Mouse (Mus musculus) heart, adult 2 months (tissue): ENCODE measurements around the gene Mroh8. TPM values are rescaled to one million over a fixed set of nuclear protein-coding genes. Genes with fewer than 3 reads are reported as not detected.

Experiments
- DNase-seq, 2 experiments: peaks; one replicate each; pipeline ENCODE4 v3.0.0; 2021
- H3K27ac ChIP-seq: fragments of 200-600 bp; 2 replicates; pipeline ENCODE4 v1.8.1; 2022
- H3K27me3 ChIP-seq: fragments of 200-500 bp; 2 replicates; pipeline ENCODE4 v1.6.1; 2012; ENCODE audit warnings: mild to moderate bottlenecking, low read length, inconsistent platforms, mixed read lengths; ENCODE audit not compliant: control insufficient read depth, insufficient read depth
- H3K36me3 ChIP-seq: fragments of 200-500 bp; 2 replicates; pipeline ENCODE4 v1.6.1; 2012; ENCODE audit warnings: low read length, inconsistent platforms; ENCODE audit not compliant: control insufficient read depth, insufficient read depth
- H3K4me1 ChIP-seq: fragments of 200-500 bp; 2 replicates; pipeline ENCODE4 v1.6.1; 2011; ENCODE audit warnings: low read length; ENCODE audit not compliant: control insufficient read depth, insufficient read depth
- H3K4me3 ChIP-seq: fragments of 200-600 bp; 2 replicates; pipeline ENCODE4 v1.8.1; 2022
- H3K79me2 ChIP-seq: fragments of 200-500 bp; replicated peaks from 2 replicates; pipeline ENCODE4 v1.6.1; 2012; ENCODE audit warnings: mild to moderate bottlenecking, inconsistent platforms, low read length, moderate library complexity, mixed read lengths; ENCODE audit not compliant: control insufficient read depth, insufficient read depth
- H3K9ac ChIP-seq: fragments of 200-500 bp; 2 replicates; pipeline ENCODE4 v1.6.1; 2012; ENCODE audit warnings: low read depth, mild to moderate bottlenecking, control low read depth, inconsistent platforms, low read length, mixed read lengths
- CTCF ChIP-seq: fragments of 200-600 bp; IDR thresholded peaks from 2 replicates; pipeline ENCODE4 v1.8.1; 2022; ENCODE audit warnings: antibody characterized with exemption, mild to moderate bottlenecking, moderate library complexity
- EP300 ChIP-seq: fragments of 200-500 bp; IDR thresholded peaks from 2 replicates; pipeline ENCODE4 v1.6.1; 2011; ENCODE audit warnings: low read depth, low read length, control low read depth; ENCODE audit not compliant: insufficient read depth
- POLR2A ChIP-seq: fragments of 200-500 bp; IDR thresholded peaks from 2 replicates; pipeline ENCODE4 v1.6.1; 2011; ENCODE audit warnings: mild to moderate bottlenecking, low read depth, low read length, control low read depth; ENCODE audit not compliant: insufficient read depth
- WGBS: fragments of 180-500 bp; shearing (Covaris S2); methylation state at CpG from one replicate; pipeline ENCODE4 v1.1.7; 2018; 5-methylcytosine and 5-hydroxymethylcytosine counted together
- intact Hi-C: fragments of 180-260 bp; cut with DNase I; formaldehyde crosslinking; loops from one replicate; pipeline ENCODE4 v1.15.1; 2025
- polyA plus RNA-seq: library from polyadenylated mRNA; depleted of rRNA; stranded (reverse); fragments of >200 nt; gene quantifications from 2 replicates; pipeline ENCODE4 v1.2.3, GENCODE M21; 2012
- total RNA-seq, 2 experiments: library from RNA; stranded (reverse); gene quantifications; 2 replicates each; pipeline ENCODE4 v1.2.3; 2021

The Mroh8 gene
- total and polyA plus RNA-seq, 3 experiments, result 0.08 to 0.21 (median 0.18) TPM

- Histone ChIP-seq H3K36me3 (no peaks in the 10 kb centered on the region), H3K9ac (no peak overlapping the region), H3K27ac (no peak overlapping the region), H3K4me1 (no peaks in the 10 kb centered on the region), H3K27me3 (no peaks in the 10 kb centered on the region), H3K79me2 (no peaks in the 10 kb centered on the region), H3K4me3 (no peak overlapping the region)
- 85% methylated on average over 6 of the region's 6 CpGs for WGBS
- no peak for DNase-seq
- intact Hi-C loops, result no loop called here
- TF ChIP-seq EP300, result no peak
- no peak for TF ChIP-seq POLR2A
- TF ChIP-seq CTCF, result no peak
These were observed 31.8 kb upstream of the Mroh8 start for GRCm38 (mm10) chr2:157310963-157311637.

- no peaks in the 10 kb centered on the region for H3K36me3 ChIP-seq
These were observed 30.3 kb upstream of the Mroh8 start for GRCm38 (mm10) chr2:157309611-157310010.

GRCm38 (mm10) chr2:157308273-157308917 lies 29.0 kb upstream of the Mroh8 start:
- Histone ChIP-seq H3K27me3 (no peaks in the 10 kb centered on the region), H3K4me1 (no peaks in the 10 kb centered on the region), H3K79me2 (no peaks in the 10 kb centered on the region), H3K36me3 (no peaks in the 10 kb centered on the region), H3K9ac (no peak overlapping the region), H3K4me3 (no peak overlapping the region), H3K27ac (no peak overlapping the region)
- intact Hi-C loops, result no loop called here
- TF ChIP-seq POLR2A, result no peak
- no peak for TF ChIP-seq EP300
- no peak for TF ChIP-seq CTCF
- no peak for DNase-seq
- 67% methylated on average over 2 of the region's 2 CpGs for WGBS

More at GRCm38 (mm10) chr2:157309611-157310010, 30.3 kb upstream of the Mroh8 start:
- Histone ChIP-seq H3K4me3 (no peak overlapping the region), H3K79me2 (no peaks in the 10 kb centered on the region), H3K27me3 (no peaks in the 10 kb centered on the region), H3K4me1 (no peaks in the 10 kb centered on the region), H3K9ac (no peak overlapping the region), H3K27ac (no peak overlapping the region)
- intact Hi-C loops, result no loop called here
- TF ChIP-seq EP300, result no peak
- TF ChIP-seq CTCF, result no peak
- TF ChIP-seq POLR2A, result no peak
- 97% methylated on average over 8 of the region's 8 CpGs for WGBS
- DNase-seq, result no peak

- intact Hi-C loops, result no loop called here
- TF ChIP-seq EP300 (no peak), POLR2A (no peak), CTCF (no peak)
- 75% methylated on average over 4 of the region's 4 CpGs for WGBS
- H3K9ac ChIP-seq, result no peak overlapping the region
- no peaks in the 10 kb centered on the region for H3K79me2 ChIP-seq
- H3K4me3 ChIP-seq, result no peak overlapping the region
- no peak overlapping the region for H3K27ac ChIP-seq
- no peaks in the 10 kb centered on the region for H3K36me3 ChIP-seq
- H3K4me1 ChIP-seq, result no peaks in the 10 kb centered on the region
- H3K27me3 ChIP-seq, result no peaks in the 10 kb centered on the region
- DNase-seq, result no peak
These were observed 28.4 kb upstream of the Mroh8 start for GRCm38 (mm10) chr2:157307715-157308265.

GRCm38 (mm10) chr2:157306091-157307032 lies 27.0 kb upstream of the Mroh8 start:
- WGBS, result 85% methylated on average over 7 of the region's 7 CpGs
- no peak overlapping the region for H3K9ac ChIP-seq
- no peaks in the 10 kb centered on the region for H3K36me3 ChIP-seq
- TF ChIP-seq POLR2A, result no peak
- no peak for TF ChIP-seq CTCF
- no peak for TF ChIP-seq EP300
- intact Hi-C loops, result no loop called here
- no peaks in the 10 kb centered on the region for H3K4me1 ChIP-seq
- H3K79me2 ChIP-seq, result no peaks in the 10 kb centered on the region
- DNase-seq, result no peak
- no peak overlapping the region for H3K27ac ChIP-seq
- no peaks in the 10 kb centered on the region for H3K27me3 ChIP-seq
- no peak overlapping the region for H3K4me3 ChIP-seq
